Mouse (Mus musculus): ENCODE data around the gene Ly9.

The Ly9 gene

DNA sequence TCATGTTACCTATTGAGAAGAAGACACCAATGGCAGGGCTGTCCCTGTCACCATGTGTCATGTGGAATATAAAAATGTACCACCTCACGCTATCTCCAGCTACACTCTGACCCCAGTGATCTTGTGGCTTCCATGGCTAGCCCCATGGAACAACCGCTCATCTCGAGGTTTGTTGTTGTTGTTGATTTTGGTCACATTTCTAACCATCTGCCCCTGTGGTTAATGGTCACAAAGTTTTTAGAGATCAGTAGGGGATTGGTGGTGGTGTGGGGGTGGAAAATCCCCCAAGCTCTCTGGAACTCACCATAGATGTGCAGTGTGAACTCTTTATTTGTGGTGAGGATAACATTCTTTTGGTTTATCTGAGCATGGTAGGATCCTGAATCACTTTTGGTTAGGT is 2.5 kb downstream of the Ly9 start:
- CTCF ChIA-PET = no interaction called here

- CTCF ChIA-PET = no interaction called here
These were observed 22.6 kb downstream of the Ly9 start for GRCm38 (mm10) chr1:171584584-171584983.

GRCm38 (mm10) chr1:171577168-171577567 is 30.0 kb downstream of the Ly9 start:
- CTCF ChIA-PET = no interaction called here

GRCm38 (mm10) chr1:171568436-171568835 is 38.8 kb downstream of the Ly9 start:
- CTCF ChIA-PET = no interaction called here

GRCm38 (mm10) chr1:171566777-171567176 is 40.4 kb downstream of the Ly9 start:
- CTCF ChIA-PET = interaction anchor here (0.6 to 0.7 kb wide), 4 partner anchors 21 to 90 kb away, joined by 3 to 8 read pairs (median 6); no protein-coding TSS in a partner anchor

DNA sequence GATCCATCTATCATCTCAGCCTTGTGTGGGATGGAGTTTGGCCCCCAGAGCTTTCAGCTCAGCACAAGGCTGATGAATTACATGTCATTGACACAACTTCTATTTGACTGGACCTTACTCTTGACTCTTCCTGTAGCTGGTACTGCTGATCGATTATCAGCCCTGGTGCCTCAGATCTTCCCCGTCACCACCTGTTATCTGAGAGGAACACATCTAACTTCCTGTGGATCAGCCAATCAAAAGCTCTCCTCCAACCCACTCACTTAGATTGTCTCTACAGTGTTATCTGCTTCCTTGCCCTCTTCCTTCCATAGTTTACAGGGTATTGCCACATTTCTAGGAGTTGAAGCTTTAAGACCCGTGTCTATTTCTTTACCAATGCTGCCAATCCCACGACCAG is 41.3 kb downstream of the Ly9 start:
- CTCF ChIA-PET = interaction anchor here (0.6 to 1.1 kb wide), 4 partner anchors 20 to 276 kb away, joined by 3 to 9 read pairs (median 6); no protein-coding TSS in a partner anchor

DNA sequence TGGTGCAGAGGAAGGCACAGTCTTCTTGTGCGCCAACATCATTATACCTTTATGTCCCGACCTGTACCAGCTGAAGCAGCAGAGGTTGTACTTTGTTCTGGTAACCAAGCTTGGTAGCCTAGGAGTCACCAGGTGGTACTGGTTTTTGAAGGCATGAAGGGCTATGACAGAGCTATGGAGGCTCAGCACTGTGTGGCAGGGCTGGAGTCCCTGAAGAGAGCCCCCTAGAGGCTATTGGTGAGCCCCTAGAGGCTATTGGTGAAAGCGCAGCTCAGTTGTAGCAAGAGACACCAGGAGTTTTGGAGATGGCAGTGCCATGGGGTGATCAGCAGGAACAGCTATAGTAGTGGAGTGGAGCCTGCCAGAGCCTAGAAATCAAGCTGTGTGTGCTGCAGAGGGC is 43.0 kb downstream of the Ly9 start:
- CTCF ChIA-PET = interaction anchor here (1.2 kb wide), 2 partner anchors 62 to 94 kb away, joined by 5 to 8 read pairs; no protein-coding TSS in a partner anchor

- CTCF ChIA-PET = interaction anchor here (0.7 to 0.9 kb wide), 2 partner anchors 30 to 61 kb away, joined by 3 read pairs; no protein-coding TSS in a partner anchor
These were observed 44.2 kb downstream of the Ly9 start for GRCm38 (mm10) chr1:171563042-171563441.

GRCm38 (mm10) chr1:171561639-171562225 is 45.5 kb downstream of the Ly9 start:
- CTCF ChIA-PET = interaction anchor here (0.6 kb wide), 1 partner anchor 82 kb away, joined by 5 read pairs; no protein-coding TSS in a partner anchor

DNA sequence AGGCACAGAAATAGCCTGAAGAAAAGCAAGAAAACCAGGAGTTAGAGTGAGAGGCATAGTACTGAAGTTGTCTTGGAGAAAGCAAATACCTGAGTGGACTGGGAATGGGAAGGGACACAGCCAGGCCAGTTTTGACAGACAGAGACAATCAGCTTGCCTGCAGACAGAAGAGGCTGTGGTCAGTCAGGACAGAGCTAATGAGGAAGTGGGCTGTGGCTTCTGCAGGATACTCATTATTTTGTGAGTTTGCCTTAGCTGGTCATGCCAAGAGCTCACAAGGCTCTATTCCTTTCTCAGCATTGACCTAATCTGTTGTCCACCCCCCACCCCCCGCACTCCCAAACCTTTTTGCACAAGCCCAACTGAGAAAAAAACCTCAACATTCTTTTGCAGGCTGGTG is 46.0 kb downstream of the Ly9 start:
- CTCF ChIA-PET = interaction anchor here (0.6 kb wide), 2 partner anchors 82 to 459 kb away, joined by 3 to 5 read pairs; no protein-coding TSS in a partner anchor

DNA sequence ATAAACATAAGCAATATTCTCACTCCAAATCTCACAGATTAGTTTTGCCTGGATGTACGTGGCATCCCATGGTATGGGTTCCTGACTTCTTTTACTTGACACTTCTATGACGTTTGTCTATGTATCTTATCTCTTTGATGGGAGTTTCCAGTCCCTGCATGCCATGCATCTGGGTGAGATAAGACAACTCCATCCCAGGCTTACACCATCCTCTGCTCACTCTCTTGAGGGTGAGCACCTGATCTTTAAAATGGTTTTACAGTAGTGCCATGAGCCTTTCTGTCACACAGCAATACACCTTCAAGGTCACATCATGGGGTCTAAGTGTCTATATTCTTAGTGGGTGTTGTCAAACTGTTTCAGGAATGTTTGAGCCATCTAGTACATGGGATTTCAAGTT is 46.9 kb downstream of the Ly9 start:
- CTCF ChIA-PET = no interaction called here

DNA sequence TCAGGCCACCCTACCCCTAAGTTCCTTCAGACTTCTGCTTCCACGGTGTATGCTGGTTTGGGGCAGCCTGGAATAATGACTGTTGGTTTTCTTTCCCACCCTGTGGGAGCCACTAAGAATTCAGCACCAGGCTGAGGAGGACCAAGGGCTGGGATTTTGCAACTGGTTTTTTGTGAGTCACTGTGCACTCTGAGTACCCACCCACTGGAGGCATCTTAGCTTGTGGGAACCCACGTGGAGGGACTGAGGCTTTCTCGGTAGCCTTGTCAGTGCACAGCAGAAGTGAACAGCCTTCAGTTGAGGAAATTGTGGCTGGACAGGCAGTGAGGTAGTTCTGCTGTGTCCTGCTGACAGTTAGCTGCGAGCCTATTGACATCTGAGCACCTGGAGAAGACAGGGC is 48.3 kb downstream of the Ly9 start, which contains the start of gene Cd244a:
Cd244a (plus strand) TSS at position 296 of the 400 bp plus-strand sequence.
- CTCF ChIA-PET = no interaction called here

DNA sequence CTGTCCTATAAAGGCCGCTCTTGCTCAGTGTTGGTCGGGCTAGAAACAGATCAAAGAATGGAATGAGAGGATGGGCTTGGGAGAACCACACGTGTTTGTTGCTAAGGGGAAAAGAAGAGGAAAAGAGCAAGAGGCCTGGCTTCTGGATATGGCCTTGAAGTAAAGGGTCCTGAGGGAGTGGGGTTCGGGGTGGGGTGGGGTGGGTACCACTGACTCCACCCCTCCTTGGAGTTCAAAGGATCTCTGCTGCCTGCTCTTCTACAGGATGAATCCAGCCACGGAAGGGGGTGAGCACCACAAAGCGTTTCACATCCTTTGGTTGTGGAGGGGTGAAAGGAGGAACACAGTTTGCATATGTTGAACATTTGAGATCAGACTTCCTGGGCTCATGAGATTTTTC is 48.8 kb downstream of the Ly9 start:
- CTCF ChIA-PET = no interaction called here

GRCm38 (mm10) chr1:171556366-171556765 is 50.8 kb downstream of the Ly9 start:
- CTCF ChIA-PET = no interaction called here

GRCm38 (mm10) chr1:171553359-171554341 is 53.6 kb downstream of the Ly9 start:
- CTCF ChIA-PET = no interaction called here

GRCm38 (mm10) chr1:171552230-171552629 is 55.0 kb downstream of the Ly9 start:
- CTCF ChIA-PET = no interaction called here

DNA sequence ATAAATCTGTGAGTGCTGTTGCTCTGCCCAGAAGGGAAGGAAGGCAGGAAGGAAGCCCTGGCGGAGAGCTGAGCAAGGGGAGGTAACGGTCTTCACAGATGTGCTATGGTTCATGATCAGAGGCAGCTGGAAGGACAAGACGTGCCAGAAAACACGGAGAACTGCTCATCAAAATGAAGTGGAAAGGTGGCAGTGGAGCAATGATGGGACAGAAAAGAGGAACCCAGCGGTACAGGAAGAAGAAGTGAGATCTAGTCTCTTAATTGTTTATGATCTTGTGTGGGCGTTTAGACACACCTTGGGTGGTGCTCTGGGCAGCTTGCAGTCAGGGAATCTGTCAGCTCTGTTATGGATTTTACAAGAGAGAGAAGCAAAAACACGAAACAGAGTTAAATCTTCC is 55.9 kb downstream of the Ly9 start:
- CTCF ChIA-PET = interaction anchor here (0.6 kb wide), 1 partner anchor 178 kb away, joined by 3 read pairs; no protein-coding TSS in a partner anchor

- CTCF ChIA-PET = no interaction called here
These were observed 66.5 kb downstream of the Ly9 start for GRCm38 (mm10) chr1:171540694-171541093.

Measured in spleen, embryonic (tissue).